Mouse (Mus musculus): Measurements from ENCODE around the gene Cpne1. TPM values are rescaled to one million over a fixed set of nuclear protein-coding genes. Genes with fewer than 3 reads are reported as not detected.
"Not testable (repeated sequence)": the region's sequence is repeated elsewhere in the genome, so short reads cannot be mapped to it uniquely, and the experiment has no call there.

Cpne1 gene
- total RNA-seq (2021) = 10 to 100 TPM; 36.1 to 37.2 TPM
- long read RNA-seq, experiment 1, transcript Cpne1-203 (17 exons, 3,492 nt) = minor isoform, 5 of 42 reads
- long read RNA-seq, experiment 1, transcript Cpne1-202 (16 exons, 3,441 nt) = major isoform, 22 of 42 reads
- long read RNA-seq, experiment 1, partial matches to known transcripts = 10 of 42 reads
- long read RNA-seq, experiment 1, other reads (novel, unspliced or antisense) = 5 of 42 reads
- long read RNA-seq, experiment 2, transcript Cpne1-202 (16 exons, 3,441 nt) = major isoform, 25 of 54 reads
- long read RNA-seq, experiment 2, transcript Cpne1-203 (17 exons, 3,492 nt) = minor isoform, 5 of 54 reads
- long read RNA-seq, experiment 2, partial matches to known transcripts = 9 of 54 reads
- long read RNA-seq, experiment 2, other reads (novel, unspliced or antisense) = 15 of 54 reads

DNA sequence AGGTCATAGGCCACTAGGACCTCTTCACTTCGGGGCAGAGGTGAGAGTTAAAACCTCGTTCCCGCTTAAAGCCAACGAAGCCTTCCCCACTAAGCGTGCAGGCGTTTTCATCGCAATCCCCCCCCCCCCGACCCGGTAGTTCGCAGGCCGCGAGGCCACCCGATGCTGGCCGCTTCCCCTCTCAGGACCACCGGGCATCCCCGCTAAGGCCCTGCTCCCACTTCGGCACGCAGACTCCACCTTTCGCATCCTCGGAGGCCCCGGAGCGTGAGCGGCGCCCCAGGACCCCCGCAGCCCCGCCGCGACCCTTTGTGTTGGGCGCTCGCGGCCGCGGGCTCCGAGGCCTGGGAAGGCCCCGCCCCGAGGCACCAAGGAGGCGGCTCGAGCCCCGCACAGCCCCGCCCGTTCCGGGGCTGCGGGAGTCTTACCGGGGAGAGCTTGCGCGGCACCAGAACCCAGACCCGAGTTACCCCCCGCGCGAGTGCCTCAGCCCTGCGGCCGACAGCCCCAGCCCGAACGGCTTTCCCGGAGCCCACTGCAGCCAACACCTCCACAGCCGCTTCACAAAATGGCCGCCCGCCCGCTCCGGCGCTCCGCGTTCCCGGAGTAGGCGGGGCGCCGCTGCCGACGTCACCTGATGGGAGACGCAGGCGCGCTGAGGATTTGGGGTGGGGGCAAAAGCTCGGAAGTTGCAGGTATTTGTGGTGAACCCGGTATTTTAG, at the start of gene Cpne1, which contains the start of gene Rbm12:
Cpne1 (minus strand) TSS at position 608 of the 722 bp plus-strand sequence.
Rbm12 (minus strand) TSS at position 621 of the 722 bp plus-strand sequence.
- peak; percentile 93 to 94 for DNase-seq (ENCODE audit: low spot score in 2 of 2)

DNA sequence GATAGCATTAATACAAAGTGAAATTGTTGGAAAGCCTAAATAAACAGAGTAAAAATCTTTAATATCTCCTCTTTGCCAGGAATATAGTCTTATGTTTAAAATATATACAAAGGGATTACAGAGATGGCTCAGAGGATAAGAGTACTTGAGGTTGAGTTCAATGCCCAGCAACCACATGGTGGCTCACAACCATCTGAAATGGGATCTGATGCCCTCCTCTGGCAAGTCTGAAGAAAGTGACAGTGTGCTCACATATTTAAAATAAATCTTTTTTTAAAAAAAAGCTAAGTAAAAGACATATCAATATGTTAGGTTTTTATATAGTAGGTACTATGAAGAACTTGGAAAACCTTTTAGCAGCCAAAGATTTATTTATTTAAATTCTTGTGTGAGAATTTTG, 39.8 kb upstream of the Cpne1 start:
- DNase-seq (ENCODE audit: low spot score in 2 of 2) = no peak

DNA sequence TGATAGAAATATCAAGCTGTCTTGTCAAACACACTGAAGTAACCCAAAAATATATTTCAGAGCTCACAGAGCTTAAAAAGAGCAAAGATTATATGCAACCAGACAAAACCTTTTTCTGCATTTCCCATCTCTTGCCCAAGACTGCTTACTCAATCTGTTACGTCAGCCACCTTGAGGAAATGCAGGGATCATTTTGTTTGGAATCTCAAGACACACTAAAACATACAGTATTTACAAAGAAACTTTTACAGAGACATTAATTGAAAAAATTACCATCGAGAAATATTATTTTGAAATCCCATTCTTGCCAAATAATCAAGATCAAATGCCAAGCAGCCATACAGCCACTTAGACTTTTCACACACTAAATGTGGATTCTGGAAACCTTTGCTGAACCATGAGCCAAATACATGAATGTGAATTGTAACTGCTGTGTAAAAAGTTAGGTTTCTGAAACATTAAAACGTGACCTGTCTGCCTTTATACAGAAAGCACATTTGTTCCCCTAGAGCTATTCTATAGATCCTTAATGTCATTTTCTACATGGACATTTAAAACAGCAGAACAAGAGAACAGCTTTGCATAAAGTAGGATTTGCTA, 35.7 kb upstream of the Cpne1 start:
- DNase-seq (ENCODE audit: low spot score in 2 of 2) = no peak

DNA sequence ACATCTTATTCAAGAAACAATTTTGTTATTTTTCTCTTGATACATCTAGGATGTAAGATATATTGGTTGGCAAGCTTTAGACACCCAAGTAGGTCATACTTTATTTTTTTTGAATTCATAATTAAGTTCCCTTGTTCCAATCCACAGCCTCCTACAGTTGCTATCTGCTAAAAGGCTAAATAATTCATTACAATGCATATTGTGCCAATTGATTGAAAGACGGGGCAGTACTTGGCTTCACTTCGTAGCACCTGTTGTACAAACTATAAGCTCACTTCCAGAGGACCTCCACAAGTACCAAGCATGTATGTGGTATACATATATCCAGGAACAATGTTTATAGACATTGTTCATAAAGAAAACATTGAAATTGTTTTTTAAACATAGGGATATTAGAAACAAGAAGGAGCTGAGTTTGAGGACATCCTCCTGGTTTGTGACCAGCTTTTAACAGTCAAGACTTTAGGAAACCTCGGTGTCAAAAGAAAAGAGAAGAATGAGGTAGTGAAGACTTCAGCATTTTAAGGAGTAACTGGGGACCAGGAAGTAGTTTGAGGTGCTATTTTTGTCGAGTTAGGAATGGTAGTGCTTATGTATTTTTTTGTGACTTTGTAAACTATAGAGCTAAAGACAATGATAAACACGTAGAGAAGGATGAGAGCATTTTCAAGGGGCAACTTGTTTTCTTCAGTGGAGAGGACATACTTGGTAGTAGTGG, 34.7 kb upstream of the Cpne1 start:
- DNase-seq (ENCODE audit: low spot score in 2 of 2) = no peak

DNA sequence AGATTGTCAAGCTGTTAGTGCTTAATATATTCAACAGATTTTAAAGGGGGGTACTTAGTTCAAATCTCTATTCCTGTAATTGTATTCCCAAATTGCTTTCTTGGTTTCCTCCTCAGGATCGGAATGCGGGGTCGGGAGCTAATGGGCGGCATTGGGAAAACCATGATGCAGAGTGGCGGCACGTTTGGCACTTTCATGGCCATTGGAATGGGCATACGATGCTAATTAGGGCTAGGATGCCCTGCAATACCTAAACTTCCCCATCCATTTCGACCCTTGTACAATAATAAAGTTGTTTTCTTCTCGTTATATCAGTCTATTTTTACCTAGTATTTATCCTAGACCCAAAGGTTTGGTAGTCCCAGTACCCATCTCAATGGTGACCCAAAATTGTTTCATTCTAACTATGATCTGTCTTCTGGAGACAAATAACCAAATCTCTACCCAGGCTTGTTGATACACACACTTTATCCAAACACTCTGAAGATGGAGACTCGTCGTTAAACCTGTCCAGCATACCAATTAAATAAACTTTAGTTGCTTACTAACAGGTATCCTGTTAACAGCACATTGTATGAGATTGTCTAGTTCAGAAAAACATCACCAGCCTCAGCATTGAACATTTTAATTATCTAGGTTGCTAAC, 33.8 kb upstream of the Cpne1 start:
- DNase-seq (ENCODE audit: low spot score in 2 of 2) = no peak

DNA sequence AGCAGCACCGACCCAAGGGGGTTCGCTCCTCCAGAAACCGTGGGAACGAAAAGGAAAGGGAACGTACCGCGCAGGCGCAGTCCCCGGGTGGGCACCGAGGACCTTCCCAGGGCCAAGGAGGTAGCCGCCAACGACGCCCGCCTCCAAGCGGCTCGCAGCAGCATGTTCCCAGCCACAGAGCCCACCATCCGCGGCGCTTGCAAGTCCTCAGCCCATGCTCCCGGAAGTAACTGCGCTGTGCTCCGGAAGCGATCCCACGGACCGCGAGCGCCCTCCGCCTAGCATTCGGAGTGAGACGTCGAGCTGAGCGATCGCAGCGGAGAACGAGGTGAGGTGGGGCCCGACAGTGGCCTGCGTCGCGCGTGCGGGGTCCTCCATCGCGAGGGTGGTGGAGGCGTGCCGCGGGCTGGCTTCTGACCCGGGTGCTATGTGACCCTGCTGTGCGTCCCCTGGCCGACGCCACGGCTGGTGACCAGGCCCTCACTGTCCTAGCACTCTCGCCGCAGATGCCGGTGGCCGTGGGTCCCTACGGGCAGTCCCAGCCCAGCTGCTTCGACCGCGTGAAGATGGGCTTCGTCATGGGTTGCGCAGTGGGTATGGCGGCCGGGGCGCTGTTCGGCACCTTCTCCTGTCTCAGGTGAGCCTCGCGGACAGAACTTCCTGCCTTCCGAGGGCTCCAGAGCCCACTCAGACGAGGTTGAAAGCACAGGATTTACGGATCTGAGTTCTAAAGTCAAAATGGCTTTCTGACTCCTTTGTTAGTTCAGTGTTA, 32.4 kb upstream of the Cpne1 start, which contains the start of the genes Romo1 and Nfs1:
Romo1 (plus strand) TSS at position 87 of the 772 bp plus-strand sequence.
Nfs1 (minus strand) TSS at position 234 of the 772 bp plus-strand sequence.
- DNase-seq (ENCODE audit: low spot score in 2 of 2) = peak; percentile 88 to 90

DNA sequence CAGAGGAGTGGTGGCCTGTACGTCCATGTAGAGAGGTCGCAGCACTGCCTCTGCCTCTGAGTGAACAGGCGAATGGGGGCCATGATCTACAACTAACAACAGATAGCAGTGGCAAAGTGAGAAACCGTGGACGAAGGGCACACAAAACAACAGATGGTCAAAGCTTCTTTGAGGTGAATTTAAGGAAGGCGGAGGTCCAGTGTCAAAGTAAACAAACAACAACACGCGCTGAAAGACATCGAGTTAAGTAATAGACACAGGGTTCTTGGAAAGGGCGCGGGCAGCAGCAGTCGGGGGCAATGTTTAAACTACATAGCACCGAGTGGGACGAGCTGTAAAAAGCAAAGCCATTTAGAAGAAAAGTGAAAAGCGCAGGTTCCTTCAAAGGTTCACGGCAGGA, 31.6 kb upstream of the Cpne1 start:
- DNase-seq (ENCODE audit: low spot score in 2 of 2) = no peak

DNA sequence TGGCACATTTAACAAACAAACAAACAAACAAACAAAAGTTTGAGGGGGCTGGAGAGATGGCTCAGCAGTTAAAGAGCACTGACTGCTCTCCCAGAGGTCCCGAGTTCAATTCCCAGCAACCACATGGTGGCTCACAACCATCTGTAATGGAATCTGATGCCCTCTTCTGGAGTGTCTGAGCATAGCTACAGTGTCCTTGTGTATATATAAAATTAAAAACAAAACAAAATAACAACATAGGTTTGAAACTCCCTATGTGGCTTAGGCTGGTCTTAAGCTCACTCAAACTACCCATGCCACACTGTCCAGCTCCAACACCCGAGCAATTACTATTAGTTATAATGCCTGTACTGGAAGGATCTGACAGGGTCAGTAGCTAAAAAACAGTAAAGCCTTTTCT, 31.1 kb upstream of the Cpne1 start:
- DNase-seq (ENCODE audit: low spot score in 2 of 2) = no peak

DNA sequence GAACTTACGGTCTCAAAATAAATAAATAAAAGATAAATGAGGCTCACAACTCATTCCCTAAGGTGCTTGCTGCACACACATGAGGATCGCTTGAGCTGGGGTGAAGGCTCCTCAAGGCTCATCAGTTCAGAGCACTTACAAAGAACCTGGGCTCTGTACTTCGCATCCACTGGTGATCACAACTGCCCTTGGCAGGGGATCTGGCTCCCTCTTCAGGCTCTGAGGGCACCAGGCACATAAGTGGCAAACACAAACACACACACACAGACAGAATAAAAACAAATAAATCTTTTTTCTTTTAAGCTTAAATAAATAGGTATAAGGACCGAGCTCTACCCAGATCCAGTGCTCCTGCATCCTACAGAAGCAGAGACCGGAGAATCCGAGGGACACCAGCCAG, 23.9 kb upstream of the Cpne1 start:
- no peak for DNase-seq (ENCODE audit: low spot score in 2 of 2)

DNA sequence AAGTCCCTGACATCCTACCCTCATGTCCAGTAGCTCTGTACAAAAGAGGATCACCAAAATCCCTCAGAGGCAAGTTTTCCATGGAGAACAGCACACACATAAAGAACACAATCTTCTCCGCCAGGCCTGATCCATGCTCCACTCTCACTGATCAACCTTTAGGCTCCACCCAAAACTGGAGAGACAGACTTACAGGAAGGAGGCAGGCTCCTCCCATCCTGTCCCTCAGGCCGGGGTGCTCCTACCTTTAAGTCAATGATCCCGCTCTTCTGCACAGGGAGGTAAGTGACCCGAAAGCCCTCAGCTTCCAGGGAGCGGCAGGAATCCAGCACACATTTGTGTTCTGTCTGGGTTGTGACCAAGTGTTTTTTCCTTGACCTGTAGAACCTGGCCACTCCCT, 22.4 kb upstream of the Cpne1 start:
- DNase-seq (ENCODE audit: low spot score in 2 of 2) = no peak

DNA sequence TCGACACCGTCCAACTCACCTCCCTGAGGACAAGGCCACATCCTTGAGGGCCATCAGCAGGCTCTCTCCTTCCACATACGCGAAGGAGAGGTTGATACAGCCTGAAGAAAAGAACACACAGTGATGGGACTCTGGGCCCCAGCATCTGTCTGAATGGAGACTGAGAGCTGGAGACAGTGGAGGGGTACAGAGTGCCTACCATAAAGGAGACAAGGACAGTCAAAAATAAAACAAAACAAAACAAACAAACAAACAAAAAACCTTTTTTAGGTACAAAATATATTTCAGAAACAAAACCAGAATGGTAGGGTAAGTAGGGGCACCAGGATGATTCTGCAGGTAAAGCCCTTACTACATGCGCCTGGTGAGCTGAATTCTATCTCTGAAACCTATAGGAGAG, 15.2 kb upstream of the Cpne1 start, which contains the start of gene Gm28036:
Gm28036 (minus strand) TSS at position 101 of the 400 bp plus-strand sequence.
- no peak for DNase-seq (ENCODE audit: low spot score in 2 of 2)

DNA sequence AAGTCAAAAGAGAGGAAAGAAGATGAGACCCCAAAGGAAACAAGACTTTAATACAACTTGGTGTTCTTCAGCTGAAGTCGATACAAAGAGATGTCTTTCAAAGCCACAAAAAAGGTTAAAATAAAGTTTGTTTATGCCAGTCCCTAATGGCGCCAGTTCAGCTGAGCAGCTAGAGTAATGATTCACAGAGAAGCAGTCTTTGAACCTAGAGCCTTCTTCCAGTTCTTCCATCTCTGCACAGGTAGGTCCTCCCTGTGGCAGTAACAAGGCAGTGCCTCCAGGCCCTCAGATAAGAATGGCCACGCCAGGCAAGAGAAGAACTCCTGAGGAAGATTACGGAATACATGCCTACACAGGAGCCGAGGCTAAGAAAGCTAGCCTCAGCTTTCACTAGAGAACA, 12.0 kb upstream of the Cpne1 start:
- no peak for DNase-seq (ENCODE audit: low spot score in 2 of 2)

DNA sequence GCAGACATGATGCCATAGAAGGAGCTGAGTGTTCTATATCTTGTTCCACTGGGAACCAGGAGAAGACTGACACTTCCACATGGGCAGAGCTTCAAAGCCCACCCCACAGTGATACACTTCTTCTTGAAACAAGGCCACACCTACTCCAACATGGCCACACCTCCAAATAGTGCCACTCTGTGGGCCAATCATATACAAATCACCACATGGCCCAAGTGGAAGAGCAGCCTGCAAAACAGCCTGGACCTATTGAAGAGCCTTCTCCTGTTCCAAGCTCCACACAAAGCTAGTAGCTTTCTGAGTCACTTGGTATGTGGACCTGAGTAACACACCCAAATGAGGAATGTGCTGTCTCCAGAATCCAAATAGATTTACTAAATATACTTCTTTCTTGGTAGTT, 7.8 kb upstream of the Cpne1 start:
- no peak for DNase-seq (ENCODE audit: low spot score in 2 of 2)

DNA sequence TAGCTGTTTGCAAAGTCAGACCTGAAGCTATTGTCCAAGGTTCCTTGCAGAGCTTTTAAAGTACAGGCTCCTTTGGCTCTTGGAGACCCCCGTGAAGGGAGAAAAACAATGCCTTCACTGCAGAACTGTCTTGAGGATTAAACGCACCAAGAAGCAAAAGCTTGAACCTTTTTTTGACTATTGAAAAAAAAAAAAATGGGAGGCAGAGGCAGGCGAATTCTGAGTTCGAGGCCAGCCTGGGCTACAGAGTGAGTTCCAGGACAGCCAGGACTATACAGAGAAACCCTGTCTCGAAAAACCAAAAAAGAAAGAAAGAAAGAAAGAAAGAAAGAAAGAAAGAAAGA, 287 bp upstream of the Cpne1 start:
- DNase-seq (ENCODE audit: low spot score in 2 of 2) = not testable (repeated sequence)

DNA sequence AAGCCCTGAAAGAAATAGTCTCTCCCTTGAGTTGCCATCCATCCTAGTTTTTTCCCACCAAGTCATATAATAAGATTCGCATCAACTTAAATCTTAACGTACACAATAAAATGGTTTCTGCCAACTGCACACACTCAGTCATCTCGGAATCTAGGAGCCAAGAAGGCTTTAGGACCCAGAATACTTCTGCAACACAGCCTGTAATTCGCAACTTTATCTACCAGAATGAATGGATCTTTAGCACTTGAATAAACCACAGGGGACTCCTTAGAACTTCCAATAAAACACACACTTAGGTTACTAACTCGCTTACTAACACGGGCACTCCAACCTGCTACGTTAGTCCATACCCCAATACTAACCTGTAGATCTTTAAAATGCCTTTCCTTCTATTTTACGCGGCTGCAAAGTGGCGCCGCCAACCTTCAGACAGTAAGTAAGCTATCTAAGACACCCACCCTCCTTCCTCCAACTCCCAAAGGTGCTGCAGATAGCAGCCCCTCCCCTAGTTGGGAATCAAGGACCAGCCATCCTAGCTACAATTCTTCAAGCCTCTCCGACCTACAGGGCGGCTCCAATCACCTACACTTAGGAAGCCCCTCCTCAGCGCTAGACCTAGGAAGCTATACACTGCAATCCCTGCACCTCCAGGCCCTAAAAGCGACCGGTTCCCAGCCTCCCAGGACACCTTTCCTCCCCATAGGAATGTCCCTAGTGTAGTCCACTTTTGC, 973 bp downstream of the Cpne1 start:
- DNase-seq (ENCODE audit: low spot score in 2 of 2) = peak in 1 of 2 experiments; percentile 14

DNA sequence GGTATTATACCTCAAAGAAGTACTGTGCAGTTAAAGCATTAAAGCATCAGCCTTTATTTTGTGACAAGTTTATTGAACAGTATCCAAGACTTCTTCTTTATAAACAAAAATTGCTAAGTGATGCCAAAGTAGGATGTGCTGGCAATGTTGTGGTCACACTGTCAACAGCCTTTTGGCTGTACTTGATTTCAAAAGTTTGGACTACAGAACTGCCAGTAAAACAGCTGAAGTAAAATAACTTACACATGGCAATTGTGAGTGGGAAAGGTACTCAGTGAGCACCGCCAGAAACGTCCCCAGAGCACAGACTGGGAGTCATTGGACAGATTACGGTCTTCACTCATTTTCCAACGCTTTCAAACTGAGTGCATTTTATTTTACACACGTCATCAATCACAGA, 19.8 kb downstream of the Cpne1 start:
- DNase-seq (ENCODE audit: low spot score in 2 of 2) = no peak

DNA sequence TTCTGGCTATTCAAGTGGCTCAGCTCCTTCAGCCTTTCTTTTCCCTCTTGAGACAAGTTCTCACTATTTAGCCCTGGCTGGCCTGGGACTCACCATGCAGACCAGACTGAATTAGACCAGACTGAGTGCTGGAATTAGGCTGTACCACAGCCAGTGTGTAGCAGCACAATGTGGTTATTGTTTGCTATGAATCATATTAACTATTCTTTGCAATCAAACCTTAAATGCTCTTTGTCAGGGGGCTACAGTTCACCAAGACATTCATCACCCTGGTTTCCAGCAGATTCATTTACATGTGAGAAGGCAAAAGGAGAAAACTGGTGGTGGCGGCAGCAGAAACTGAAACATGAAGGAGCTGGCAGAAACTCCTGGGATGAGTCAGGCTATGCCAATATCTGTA, 22.0 kb downstream of the Cpne1 start:
- no peak for DNase-seq (ENCODE audit: low spot score in 2 of 2)

DNA sequence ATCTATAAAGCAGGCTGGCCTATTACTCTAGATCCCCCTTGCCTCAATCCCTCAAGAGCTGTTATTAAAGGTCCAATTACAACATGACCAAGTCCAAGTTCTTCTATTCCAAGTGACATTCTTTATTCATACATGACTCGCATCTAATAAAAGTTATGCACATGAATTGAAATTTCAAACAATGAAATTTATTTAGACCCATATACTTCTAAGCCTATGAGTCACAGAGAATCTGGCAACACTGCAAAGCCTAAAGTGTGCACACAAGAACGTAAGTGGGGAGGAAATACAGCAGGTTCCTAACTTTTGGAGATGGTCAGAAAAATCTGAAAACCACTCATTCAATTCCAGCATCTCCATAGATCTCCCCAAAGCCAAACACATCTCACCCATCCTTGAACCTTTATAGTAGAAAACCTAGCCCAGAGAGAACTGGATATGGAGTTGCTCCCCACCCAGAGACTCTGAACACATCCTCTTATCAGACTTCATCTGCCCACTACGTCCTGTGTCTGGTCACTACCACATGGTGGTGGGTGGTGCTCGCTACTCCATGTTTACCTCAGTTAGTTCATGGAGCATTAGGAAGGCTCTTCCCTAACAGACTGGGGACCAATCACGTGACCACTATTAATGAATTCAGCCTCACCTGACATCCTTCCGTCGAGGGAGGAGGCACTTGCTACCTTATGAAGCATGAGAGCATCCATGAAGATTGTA, 24.2 kb downstream of the Cpne1 start:
- DNase-seq (ENCODE audit: low spot score in 2 of 2) = no peak

DNA sequence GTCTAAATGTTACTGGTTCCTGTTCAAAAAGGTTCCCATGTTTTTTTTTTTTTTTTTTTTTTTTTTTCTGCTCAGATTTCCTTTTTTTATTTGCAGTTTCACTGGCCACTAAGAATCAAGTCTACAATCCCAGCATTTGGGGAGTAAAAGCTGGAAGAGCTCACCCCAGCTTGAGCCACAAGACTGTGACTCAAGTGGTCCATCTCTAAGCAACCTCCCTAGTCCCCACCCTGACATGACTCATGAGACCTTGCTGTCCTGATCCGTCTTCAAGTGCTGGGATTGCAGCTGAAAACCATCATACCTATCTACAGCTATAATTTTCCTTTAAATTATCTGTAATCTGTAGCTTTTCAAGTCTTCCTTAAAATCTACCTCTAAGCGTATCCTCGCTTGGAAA, 27.2 kb downstream of the Cpne1 start:
- DNase-seq (ENCODE audit: low spot score in 2 of 2) = no peak

Measured in adrenal gland, adult 18-20 months (tissue).